Mouse (Mus musculus): ENCODE data around the gene Zcwpw1. TPM values are rescaled to one million over a fixed set of nuclear protein-coding genes. Genes with fewer than 3 reads are reported as not detected.

Gene Zcwpw1
- polyA plus RNA-seq, 1 experiment, result 0.39 TPM

DNA sequence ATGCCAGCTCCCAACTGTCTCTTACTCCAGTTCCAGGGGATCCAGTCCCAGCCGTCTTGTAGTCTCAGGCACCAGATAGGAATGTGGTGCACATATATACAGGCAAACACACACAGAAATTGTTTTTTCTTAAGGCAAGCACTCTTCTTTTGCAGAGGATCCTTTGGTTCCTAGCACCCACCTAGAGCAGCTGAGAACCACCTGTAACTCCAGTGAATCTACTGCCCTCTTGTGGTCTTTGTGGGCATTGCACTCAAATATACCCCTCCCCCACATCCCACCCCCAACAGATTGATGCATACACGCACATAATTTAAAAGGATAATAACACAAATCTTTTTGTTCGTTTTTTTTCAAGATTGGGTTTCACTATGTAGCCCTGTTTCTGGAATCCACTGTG, 21.3 kb upstream of the Zcwpw1 start:
- H3K36me3 ChIP-seq (ENCODE audit: control insufficient read depth, insufficient read depth, low read length), result no peaks in the 10 kb centered on the region
- no peak overlapping the region for H3K4me3 ChIP-seq (ENCODE audit: low read depth, low read length)
- H3K27ac ChIP-seq (ENCODE audit: insufficient read depth, low read depth, low read length), result no peak overlapping the region
- 68% methylated on average over 3 of the region's 3 CpGs for WGBS
- H3K27me3 ChIP-seq (ENCODE audit: control insufficient read depth, insufficient read depth, low read length), result no peaks in the 10 kb centered on the region
- H3K4me1 ChIP-seq (ENCODE audit: control insufficient read depth, insufficient read depth, insufficient read length, low read length), result no peaks in the 10 kb centered on the region
- TF ChIP-seq POLR2A (IDR thresholded peaks at IDR 0.05; ENCODE audit: low read depth, low read length) (no peak), CTCF (IDR thresholded peaks at IDR 0.05; ENCODE audit: extremely low read depth, insufficient read length, insufficient replicate concordance, low read depth, low read length) (peak; percentile 36; the same call in 1 of the 2 replicates)

DNA sequence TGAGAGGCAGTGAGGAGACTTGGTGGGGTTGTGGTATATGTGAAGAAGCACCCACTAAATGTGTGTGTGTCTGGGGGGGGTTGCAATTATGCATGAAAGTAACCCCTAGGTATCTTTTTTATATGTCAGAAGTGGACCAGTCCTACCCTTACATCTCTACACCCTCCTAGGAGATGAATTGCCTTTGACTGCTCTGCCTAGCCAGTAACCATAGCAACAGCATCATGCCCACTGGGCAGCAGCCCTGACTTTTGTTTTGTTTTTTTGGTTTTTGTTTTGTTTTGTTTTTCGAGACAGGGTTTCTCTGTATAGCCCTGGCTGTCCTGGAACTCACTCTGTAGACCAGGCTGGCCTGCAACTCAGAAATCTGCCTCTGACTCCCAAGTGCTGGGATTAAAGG, 19.1 kb upstream of the Zcwpw1 start:
- Histone ChIP-seq H3K27ac (ENCODE audit: insufficient read depth, low read depth, low read length) (no peak overlapping the region), H3K4me3 (ENCODE audit: low read depth, low read length) (no peak overlapping the region), H3K27me3 (ENCODE audit: control insufficient read depth, insufficient read depth, low read length) (no peaks in the 10 kb centered on the region), H3K36me3 (ENCODE audit: control insufficient read depth, insufficient read depth, low read length) (no peaks in the 10 kb centered on the region), H3K4me1 (ENCODE audit: control insufficient read depth, insufficient read depth, insufficient read length, low read length) (no peaks in the 10 kb centered on the region)
- 74% methylated on average over 1 of the region's 1 CpGs for WGBS
- no peak for TF ChIP-seq POLR2A (IDR thresholded peaks at IDR 0.05; ENCODE audit: low read depth, low read length)
- TF ChIP-seq CTCF (IDR thresholded peaks at IDR 0.05; ENCODE audit: extremely low read depth, insufficient read length, insufficient replicate concordance, low read depth, low read length), result no peak

DNA sequence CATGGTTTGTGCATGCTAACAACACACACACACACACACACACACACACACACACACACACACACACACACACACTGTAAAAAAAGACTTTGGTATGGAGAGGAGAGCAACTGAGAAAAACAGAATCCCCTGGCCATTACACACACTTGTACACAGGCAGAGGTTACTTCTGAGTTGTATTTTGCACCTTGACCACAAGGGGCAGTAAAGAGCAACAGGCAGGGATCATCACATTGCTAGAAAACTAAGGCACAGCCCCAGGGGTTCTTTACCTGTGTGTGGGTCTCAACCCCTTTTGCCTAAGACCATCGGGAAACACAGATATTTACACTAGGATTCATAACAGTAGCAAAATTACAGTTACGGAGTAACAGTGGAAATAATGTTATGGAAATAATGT, 16.9 kb upstream of the Zcwpw1 start:
- no peaks in the 10 kb centered on the region for H3K36me3 ChIP-seq (ENCODE audit: control insufficient read depth, insufficient read depth, low read length)
- TF ChIP-seq CTCF (IDR thresholded peaks at IDR 0.05; ENCODE audit: extremely low read depth, insufficient read length, insufficient replicate concordance, low read depth, low read length), result peak; percentile 41; the same call in 1 of the 2 replicates
- TF ChIP-seq POLR2A (IDR thresholded peaks at IDR 0.05; ENCODE audit: low read depth, low read length), result no peak
- no peaks in the 10 kb centered on the region for H3K27me3 ChIP-seq (ENCODE audit: control insufficient read depth, insufficient read depth, low read length)
- no peak overlapping the region for H3K4me3 ChIP-seq (ENCODE audit: low read depth, low read length)
- WGBS, result 41% methylated on average over 2 of the region's 2 CpGs
- no peak overlapping the region for H3K27ac ChIP-seq (ENCODE audit: insufficient read depth, low read depth, low read length)
- H3K4me1 ChIP-seq (ENCODE audit: control insufficient read depth, insufficient read depth, insufficient read length, low read length), result no peaks in the 10 kb centered on the region

DNA sequence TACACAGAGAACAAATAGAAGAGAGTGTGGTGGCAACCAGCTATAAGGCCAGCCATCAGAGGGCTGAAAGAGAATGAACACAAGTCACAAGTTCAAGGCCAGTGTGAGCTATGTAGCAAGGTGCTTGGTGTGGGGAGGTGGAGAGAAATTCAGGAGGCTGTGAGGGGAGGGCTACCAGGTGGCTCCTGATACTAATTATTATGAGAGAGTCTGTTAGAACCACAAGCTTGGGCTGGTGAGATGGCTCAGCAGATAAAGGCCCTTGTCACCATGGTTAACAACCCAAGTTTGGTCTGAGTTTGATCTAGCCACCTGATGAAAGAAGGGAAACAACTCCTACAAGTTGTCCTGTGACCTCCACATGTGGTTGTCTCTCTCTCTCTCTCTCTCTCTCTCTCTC, 14.8 kb upstream of the Zcwpw1 start:
- H3K4me3 ChIP-seq (ENCODE audit: low read depth, low read length), result no peak overlapping the region
- H3K27ac ChIP-seq (ENCODE audit: insufficient read depth, low read depth, low read length), result no peak overlapping the region
- TF ChIP-seq POLR2A (IDR thresholded peaks at IDR 0.05; ENCODE audit: low read depth, low read length) (no peak), CTCF (IDR thresholded peaks at IDR 0.05; ENCODE audit: extremely low read depth, insufficient read length, insufficient replicate concordance, low read depth, low read length) (no peak)
- peaks cover 5% of the 10 kb centered on the region for H3K4me1 ChIP-seq (ENCODE audit: control insufficient read depth, insufficient read depth, insufficient read length, low read length)
- H3K36me3 ChIP-seq (ENCODE audit: control insufficient read depth, insufficient read depth, low read length), result no peaks in the 10 kb centered on the region
- H3K27me3 ChIP-seq (ENCODE audit: control insufficient read depth, insufficient read depth, low read length), result no peaks in the 10 kb centered on the region

DNA sequence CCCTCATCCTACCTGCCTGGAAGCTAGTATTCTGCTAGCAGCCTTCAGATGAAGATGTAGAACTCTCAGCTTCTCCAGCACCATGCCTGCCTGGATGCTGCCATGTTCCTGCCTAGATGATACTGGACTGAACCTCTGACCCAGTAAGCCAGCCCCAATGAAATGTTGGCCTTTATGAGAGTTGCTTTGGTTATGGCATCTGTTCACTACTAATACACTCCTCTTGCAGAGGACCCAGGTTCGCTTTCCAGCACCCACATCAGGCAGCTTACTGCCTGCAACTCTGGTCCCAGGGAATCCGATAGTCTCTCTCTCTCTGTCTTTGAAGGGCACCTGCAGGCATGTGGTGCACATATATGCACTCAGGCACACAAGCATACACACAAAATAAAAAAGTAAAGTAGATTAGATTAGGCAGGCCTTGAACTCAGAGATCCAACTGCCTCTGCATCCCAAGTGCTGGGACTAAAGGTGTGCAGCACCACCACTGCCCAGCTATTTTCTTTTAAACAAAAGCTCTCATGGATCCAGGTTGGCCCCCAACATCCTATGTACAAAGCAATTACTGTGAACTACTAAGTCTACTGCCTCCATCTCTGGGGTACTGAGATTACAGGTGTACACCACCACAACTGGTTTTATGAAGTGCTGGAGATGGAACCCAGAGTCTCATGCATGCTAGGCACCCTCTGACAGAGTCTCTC, 11.9 kb upstream of the Zcwpw1 start:
- TF ChIP-seq POLR2A (IDR thresholded peaks at IDR 0.05; ENCODE audit: low read depth, low read length) (no peak), CTCF (IDR thresholded peaks at IDR 0.05; ENCODE audit: extremely low read depth, insufficient read length, insufficient replicate concordance, low read depth, low read length) (no peak)
- 95% methylated on average over 2 of the region's 2 CpGs for WGBS

DNA sequence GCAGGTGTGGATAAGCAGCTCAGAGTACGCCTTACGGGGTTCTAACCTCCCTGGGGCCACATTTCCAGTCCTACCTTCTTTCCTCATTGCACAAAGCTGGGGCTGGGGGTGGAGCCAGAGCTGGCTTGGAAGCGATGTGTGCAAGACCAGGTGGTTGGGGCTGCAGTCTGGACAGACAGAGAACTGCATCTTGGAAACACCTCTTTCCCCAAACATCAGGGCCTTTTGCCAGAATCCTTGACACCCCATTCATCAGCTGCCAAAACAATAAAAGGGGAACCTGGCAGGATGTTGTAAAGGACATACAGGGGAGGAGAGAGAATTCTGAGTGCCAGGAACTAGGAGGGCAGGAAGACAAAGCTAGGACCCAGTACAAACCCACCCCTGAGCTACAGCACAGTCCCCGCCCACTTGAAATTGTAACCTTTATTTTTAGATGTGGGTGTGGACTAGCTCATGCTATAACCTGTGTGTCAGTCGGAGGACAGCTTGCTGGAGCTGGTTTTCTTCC, 11.1 kb upstream of the Zcwpw1 start:
- peaks cover 5% of the 10 kb centered on the region; the same call in 1 of the 2 replicates for H3K36me3 ChIP-seq (ENCODE audit: control insufficient read depth, insufficient read depth, low read length)
- no peak overlapping the region for H3K4me3 ChIP-seq (ENCODE audit: low read depth, low read length)
- H3K27me3 ChIP-seq (ENCODE audit: control insufficient read depth, insufficient read depth, low read length), result no peaks in the 10 kb centered on the region
- no peak overlapping the region for H3K27ac ChIP-seq (ENCODE audit: insufficient read depth, low read depth, low read length)
- H3K4me1 ChIP-seq (ENCODE audit: control insufficient read depth, insufficient read depth, insufficient read length, low read length), result peaks cover 15% of the 10 kb centered on the region
- TF ChIP-seq CTCF (IDR thresholded peaks at IDR 0.05; ENCODE audit: extremely low read depth, insufficient read length, insufficient replicate concordance, low read depth, low read length), result no peak
- TF ChIP-seq POLR2A (IDR thresholded peaks at IDR 0.05; ENCODE audit: low read depth, low read length), result no peak
- WGBS, result 10% methylated on average over 5 of the region's 5 CpGs

More for the DNA sequence above, 11.9 kb upstream of the Zcwpw1 start:
- Histone ChIP-seq H3K4me3 (ENCODE audit: low read depth, low read length) (no peak overlapping the region), H3K36me3 (ENCODE audit: control insufficient read depth, insufficient read depth, low read length) (peaks cover 4% of the 10 kb centered on the region; the same call in 1 of the 2 replicates), H3K27ac (ENCODE audit: insufficient read depth, low read depth, low read length) (no peak overlapping the region), H3K27me3 (ENCODE audit: control insufficient read depth, insufficient read depth, low read length) (no peaks in the 10 kb centered on the region), H3K4me1 (ENCODE audit: control insufficient read depth, insufficient read depth, insufficient read length, low read length) (peaks cover 15% of the 10 kb centered on the region)

DNA sequence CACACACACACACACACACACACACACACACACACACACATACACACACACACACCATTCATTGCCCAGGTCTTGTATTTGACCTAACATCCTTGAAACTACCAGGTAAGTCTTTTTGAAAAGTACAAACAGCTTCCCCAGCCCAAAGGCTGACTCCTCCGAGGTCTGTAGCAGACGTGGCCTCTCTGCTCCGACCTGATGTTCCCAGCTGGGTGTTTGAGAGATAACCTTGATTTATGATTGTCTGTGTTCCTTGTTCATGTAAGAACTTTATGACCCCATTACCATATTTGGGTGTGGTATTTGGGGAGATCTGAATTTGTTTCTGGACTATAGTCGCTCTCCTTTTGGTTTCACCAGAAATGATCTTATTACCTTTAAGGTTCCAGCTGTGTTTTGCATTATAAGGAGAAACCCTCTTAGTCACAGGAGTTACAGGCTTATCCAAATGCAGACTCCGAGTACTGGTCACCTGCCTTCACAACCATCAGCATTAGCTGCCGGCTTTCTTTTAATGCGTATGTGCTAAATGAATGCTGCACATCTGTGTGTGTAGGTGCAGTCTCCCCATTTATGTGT, 10.2 kb upstream of the Zcwpw1 start:
- Histone ChIP-seq H3K36me3 (ENCODE audit: control insufficient read depth, insufficient read depth, low read length) (peaks cover 14% of the 10 kb centered on the region; the same call in 1 of the 2 replicates), H3K4me3 (ENCODE audit: low read depth, low read length) (no peak overlapping the region), H3K27ac (ENCODE audit: insufficient read depth, low read depth, low read length) (peak overlapping the region; percentile 14; the same call in 1 of the 2 replicates), H3K4me1 (ENCODE audit: control insufficient read depth, insufficient read depth, insufficient read length, low read length) (peaks cover 15% of the 10 kb centered on the region), H3K27me3 (ENCODE audit: control insufficient read depth, insufficient read depth, low read length) (no peaks in the 10 kb centered on the region)
- 28% methylated on average over 7 of the region's 7 CpGs for WGBS
- TF ChIP-seq POLR2A (IDR thresholded peaks at IDR 0.05; ENCODE audit: low read depth, low read length), result no peak
- no peak for TF ChIP-seq CTCF (IDR thresholded peaks at IDR 0.05; ENCODE audit: extremely low read depth, insufficient read length, insufficient replicate concordance, low read depth, low read length)
